Mouse (Mus musculus) cerebellum, adult 2 months (tissue): ENCODE data around the gene Tmem125.

Source experiments
- CTCF ChIP-seq: fragments of 200-500 bp; IDR thresholded peaks from 2 replicates; pipeline ENCODE4 v1.5.1; 2011; ENCODE audit warnings: low read depth, mild to moderate bottlenecking, control low read depth, low read length, moderate library complexity, borderline replicate concordance; ENCODE audit not compliant: insufficient read depth
- POLR2A ChIP-seq: fragments of 200-500 bp; IDR thresholded peaks from 2 replicates; pipeline ENCODE4 v1.6.1; 2011; ENCODE audit warnings: low read length, control low read depth, borderline replicate concordance; ENCODE audit not compliant: insufficient read depth

GRCm38 (mm10) chr4:118539904-118540303, 3.9 kb downstream of the Tmem125 start:
- TF ChIP-seq POLR2A (no peak), CTCF (no peak)
